Mouse (Mus musculus) testis, adult 2 months (tissue): ENCODE measurements around the gene Il6ra. TPM values are rescaled to one million over a fixed set of nuclear protein-coding genes. Genes with fewer than 3 reads are reported as not detected.
A peak's percentile ranks its signal among the peaks of the same experiment; 100 is the strongest.
"Not testable (repeated sequence)": the region's sequence is repeated elsewhere in the genome, so short reads cannot be mapped to it uniquely, and the experiment has no call there.

ENCODE experiments used
- H3K27ac ChIP-seq: fragments of 200-500 bp; 2 replicates; pipeline ENCODE4 v1.5.1; 2012; ENCODE audit warnings: low read depth, low read length; ENCODE audit not compliant: control insufficient read depth, insufficient read depth
- H3K27me3 ChIP-seq: fragments of 200-500 bp; 2 replicates; pipeline ENCODE4 v1.6.1; 2012; ENCODE audit warnings: mild to moderate bottlenecking, low read length, moderate library complexity; ENCODE audit not compliant: control insufficient read depth, insufficient read depth
- H3K36me3 ChIP-seq: fragments of 200-500 bp; 2 replicates; pipeline ENCODE4 v1.6.1; 2012; ENCODE audit warnings: mild to moderate bottlenecking, low read length; ENCODE audit not compliant: control insufficient read depth, insufficient read depth
- H3K4me1 ChIP-seq: fragments of 200-500 bp; 2 replicates; pipeline ENCODE4 v1.6.1; 2012; ENCODE audit warnings: low read length; ENCODE audit not compliant: control insufficient read depth, insufficient read depth
- H3K4me3 ChIP-seq: fragments of 200-500 bp; 2 replicates; pipeline ENCODE4 v1.5.1; 2012; ENCODE audit warnings: low read depth, mild to moderate bottlenecking, low read length, moderate library complexity, mixed read lengths; ENCODE audit not compliant: control insufficient read depth
- CTCF ChIP-seq: fragments of 200-500 bp; IDR thresholded peaks from 2 replicates; pipeline ENCODE4 v1.5.1; 2012; ENCODE audit warnings: low read depth, mild to moderate bottlenecking, inconsistent platforms, low read length, moderate library complexity; ENCODE audit not compliant: control insufficient read depth, insufficient read depth, insufficient replicate concordance
- POLR2A ChIP-seq: fragments of 200-500 bp; IDR thresholded peaks from 2 replicates; pipeline ENCODE4 v1.6.1; 2012; ENCODE audit warnings: low read depth, mild to moderate bottlenecking, inconsistent platforms, low read length, moderate library complexity; ENCODE audit not compliant: control insufficient read depth
- polyA plus RNA-seq: library from polyadenylated mRNA; depleted of rRNA; stranded (reverse); fragments of >200 nt; gene quantifications from 2 replicates; pipeline ENCODE4 v1.2.3, GENCODE M21; 2012

Il6ra gene
- polyA plus RNA-seq, 1 experiment = 1.1 TPM

DNA sequence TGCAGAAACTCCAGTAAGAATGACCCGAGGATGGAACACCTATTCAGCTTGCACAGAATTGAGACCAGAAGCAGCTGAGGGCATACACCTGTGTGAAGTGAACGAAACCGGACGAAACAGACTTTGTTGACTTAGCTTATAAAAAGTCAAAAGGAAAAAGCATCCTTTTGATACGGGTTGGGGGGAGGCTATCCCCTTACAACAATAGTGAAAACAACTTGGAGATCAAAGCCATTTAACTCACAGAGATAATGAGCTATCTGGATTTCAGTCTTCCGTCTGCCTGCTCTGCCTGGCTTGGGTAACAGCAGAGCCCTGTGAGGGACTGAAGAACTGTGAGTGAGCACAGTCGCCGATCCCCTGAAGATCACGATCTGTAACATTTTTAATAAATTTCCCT is 44.0 kb downstream of the Il6ra start:
- no peaks in the 10 kb centered on the region for H3K36me3 ChIP-seq
- no peaks in the 10 kb centered on the region for H3K27me3 ChIP-seq
- H3K4me1 ChIP-seq = peaks cover 3% of the 10 kb centered on the region
- no peak overlapping the region for H3K4me3 ChIP-seq
- no peak overlapping the region for H3K27ac ChIP-seq
- TF ChIP-seq POLR2A = no peak
- no peak for TF ChIP-seq CTCF

DNA sequence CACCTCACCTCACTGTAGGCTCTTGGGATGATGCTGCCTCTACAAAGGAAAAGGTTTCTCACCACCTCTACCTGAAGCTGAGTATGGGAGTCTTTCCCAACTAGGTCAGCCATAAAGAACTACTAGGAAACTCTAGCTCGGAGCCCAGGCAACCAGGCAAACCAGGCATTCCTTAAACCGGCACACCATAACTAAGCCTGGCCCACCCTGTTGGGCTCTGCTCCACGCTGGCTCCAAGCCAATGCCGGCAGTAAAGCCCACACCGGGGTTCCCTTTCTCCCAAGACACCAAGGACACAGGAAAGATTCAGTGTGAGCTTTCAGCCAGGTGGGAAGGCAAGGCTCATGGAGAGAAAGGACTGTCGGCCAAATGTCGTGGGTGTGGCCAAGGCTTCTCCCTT is 44.6 kb downstream of the Il6ra start:
- no peak overlapping the region for H3K27ac ChIP-seq
- TF ChIP-seq POLR2A (no peak), CTCF (no peak)
- H3K36me3 ChIP-seq = no peaks in the 10 kb centered on the region
- no peak overlapping the region for H3K4me3 ChIP-seq
- peaks cover 3% of the 10 kb centered on the region for H3K4me1 ChIP-seq
- H3K27me3 ChIP-seq = no peaks in the 10 kb centered on the region

DNA sequence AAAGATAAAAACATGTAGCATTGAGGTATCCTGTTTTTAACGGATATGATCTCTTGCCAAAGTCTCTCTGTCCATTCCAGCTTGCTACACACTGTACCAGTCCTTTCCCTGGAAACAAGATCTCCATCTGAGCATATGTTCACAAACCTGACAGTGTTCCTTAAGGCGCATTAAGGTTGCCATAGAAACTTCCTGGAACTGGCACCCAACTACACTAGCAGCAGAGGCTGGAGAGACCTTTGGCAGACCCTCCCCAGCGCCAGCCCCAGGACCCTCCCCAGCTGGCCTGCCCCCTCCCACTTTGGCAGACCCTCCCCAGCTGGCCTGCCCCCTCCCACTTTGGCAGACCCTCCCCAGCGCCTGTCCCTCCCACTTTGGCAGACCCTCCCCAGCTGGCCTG is 45.3 kb downstream of the Il6ra start:
- H3K27me3 ChIP-seq = no peaks in the 10 kb centered on the region
- peaks cover 3% of the 10 kb centered on the region for H3K4me1 ChIP-seq
- TF ChIP-seq POLR2A (no peak), CTCF (no peak)
- H3K4me3 ChIP-seq = no peak overlapping the region
- H3K27ac ChIP-seq = no peak overlapping the region
- no peaks in the 10 kb centered on the region for H3K36me3 ChIP-seq

DNA sequence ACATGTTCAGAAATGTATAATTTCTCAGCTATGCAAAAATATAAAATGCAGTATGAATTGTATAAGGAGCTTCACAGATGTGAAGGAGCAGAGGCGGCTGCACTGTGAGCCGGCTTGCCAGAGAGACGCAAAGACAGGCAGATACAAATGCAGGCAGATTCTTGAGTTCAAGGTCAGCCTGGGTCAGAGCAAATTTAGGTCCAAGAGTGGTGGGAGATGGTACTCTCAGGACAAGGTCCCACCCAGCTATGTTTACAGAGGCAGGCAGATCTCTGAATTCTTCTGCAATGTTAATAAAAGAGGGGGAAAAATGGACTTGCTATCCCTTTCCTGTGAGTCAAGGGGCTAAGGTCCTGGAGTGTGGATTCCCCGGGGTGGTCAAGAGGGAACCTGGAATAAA is 47.2 kb downstream of the Il6ra start:
- H3K27me3 ChIP-seq = no peaks in the 10 kb centered on the region
- no peak overlapping the region for H3K4me3 ChIP-seq
- peaks cover 3% of the 10 kb centered on the region for H3K4me1 ChIP-seq
- no peaks in the 10 kb centered on the region for H3K36me3 ChIP-seq
- H3K27ac ChIP-seq = no peak overlapping the region
- no peak for TF ChIP-seq POLR2A

DNA sequence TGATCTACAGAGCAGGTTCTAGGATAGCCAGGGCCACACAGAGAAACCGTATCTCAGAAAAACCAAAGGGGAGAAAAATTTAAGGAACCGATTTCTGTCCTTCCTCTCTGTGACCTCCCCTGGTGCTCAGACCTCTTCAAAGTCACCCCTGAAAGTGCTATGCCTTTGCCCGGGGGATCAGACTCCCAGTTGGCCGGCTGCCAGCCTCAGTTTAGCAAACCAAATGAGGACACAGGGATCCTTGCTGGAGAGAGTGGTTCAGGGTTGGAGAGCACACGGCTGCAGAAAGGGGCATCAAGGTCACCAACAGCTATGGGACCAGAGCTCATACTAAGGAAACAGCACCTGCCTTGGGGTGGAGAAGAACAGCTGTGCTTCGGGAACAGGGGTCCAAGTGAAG is 48.0 kb downstream of the Il6ra start:
- H3K27ac ChIP-seq = no peak overlapping the region

DNA sequence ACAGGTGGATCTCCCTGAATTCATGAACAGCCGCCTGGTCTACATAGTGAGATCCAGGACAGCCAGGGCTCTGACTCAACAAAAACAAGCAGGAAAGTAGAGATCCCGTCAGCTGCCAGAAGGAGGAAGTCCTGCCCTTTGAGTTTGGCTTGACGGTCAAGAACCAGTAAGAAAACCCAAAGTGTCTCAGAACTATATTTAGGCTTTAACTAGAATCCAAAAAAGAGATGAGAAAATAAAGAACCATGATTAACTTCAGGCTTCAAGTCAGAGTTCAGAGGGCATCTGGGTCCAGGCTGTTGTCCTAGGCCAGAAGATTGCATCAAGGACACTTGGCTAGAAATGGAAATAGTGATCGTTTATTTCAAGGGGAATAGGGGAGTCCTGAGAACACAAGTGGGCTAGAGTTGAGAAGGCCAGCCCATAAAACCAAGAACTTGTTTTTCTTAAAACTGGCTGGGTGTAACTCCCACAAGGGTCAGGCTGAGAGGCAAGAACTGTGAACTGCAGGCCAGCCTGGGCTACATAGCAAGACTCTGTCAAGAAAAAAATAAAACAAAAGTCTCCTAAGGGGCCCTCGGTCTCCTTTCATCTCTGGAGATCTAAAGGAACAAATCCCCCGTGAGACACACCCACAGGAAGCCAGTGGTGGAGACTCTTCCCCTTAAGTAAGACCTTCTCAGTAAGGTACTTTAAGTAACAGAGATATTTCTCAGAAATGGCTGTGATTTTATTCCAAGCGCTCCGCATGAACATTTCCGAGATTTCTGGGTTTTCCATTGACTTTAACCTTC is 49.1 kb downstream of the Il6ra start:
- Histone ChIP-seq H3K27ac (peak overlapping the region; percentile 7; the same call in 1 of the 2 replicates), H3K36me3 (no peaks in the 10 kb centered on the region), H3K27me3 (no peaks in the 10 kb centered on the region), H3K4me3 (no peak overlapping the region), H3K4me1 (peaks cover 3% of the 10 kb centered on the region)
- TF ChIP-seq POLR2A (no peak), CTCF (no peak)

More for the DNA sequence above, 48.0 kb downstream of the Il6ra start:
- Histone ChIP-seq H3K36me3 (no peaks in the 10 kb centered on the region), H3K4me3 (no peak overlapping the region), H3K27me3 (no peaks in the 10 kb centered on the region), H3K4me1 (peaks cover 3% of the 10 kb centered on the region)
- no peak for TF ChIP-seq CTCF
- no peak for TF ChIP-seq POLR2A

DNA sequence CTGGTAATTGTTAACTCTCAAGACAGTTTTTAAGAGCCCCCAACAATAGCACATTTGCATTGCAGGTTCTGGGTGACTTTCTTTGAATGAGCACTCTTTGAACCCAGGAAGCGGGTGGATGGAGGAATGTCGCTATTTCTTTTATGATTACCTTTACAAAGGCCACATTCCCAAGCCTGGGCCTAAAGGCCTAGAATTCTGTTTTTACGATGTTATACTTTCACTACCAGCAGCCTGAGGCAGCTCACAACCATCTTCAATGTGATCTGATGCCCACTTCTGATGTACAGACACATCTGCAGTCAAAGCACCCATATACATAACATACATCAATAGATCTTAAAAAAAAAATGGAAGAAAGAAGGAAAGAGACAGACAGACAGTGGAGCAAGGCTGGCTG is 49.7 kb downstream of the Il6ra start:
- H3K27me3 ChIP-seq, H3K36me3 ChIP-seq, H3K4me3 ChIP-seq, H3K4me1 ChIP-seq: not testable (repeated sequence)
- H3K27ac ChIP-seq = peak overlapping the region; percentile 7; the same call in 1 of the 2 replicates

DNA sequence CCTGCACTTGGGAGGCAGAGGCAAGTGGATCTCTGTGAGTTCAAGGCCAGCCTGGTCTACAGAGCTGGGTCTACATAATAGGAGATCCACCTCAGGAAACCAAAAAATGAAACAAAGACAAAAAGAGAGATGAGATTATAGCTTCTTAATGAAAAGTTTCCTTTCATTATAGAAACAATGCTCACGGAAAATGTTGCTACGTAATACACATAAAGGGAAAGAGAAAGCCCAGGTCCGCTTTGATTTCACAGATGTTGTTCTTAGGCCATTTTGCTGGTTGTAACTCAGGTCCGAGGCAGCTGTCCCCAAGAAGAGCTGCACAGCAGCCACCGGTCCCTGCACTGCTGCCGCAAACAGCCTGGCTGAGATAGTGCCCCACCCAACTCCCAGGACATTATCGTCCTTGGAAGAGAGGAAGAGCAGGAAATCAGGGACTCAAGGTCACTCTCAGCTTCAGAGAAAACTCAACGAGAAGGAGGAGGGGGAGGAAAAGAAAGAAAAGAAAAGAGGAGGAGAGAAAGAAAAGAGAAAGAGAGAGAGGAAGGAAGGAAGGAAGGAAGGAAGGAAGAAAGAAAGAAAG is 50.7 kb downstream of the Il6ra start:
- no peaks in the 10 kb centered on the region for H3K36me3 ChIP-seq
- no peak overlapping the region for H3K4me3 ChIP-seq
- H3K4me1 ChIP-seq = peaks cover 3% of the 10 kb centered on the region
- no peak overlapping the region for H3K27ac ChIP-seq
- TF ChIP-seq POLR2A = no peak
- no peak for TF ChIP-seq CTCF
- H3K27me3 ChIP-seq = no peaks in the 10 kb centered on the region
